Mouse (Mus musculus) kidney, adult 2 months (tissue): ENCODE data around the gene Atxn7l3. TPM values are rescaled to one million over a fixed set of nuclear protein-coding genes. Genes with fewer than 3 reads are reported as not detected.

Experiments used
- DNase-seq: peaks from one replicate; pipeline ENCODE4 v3.0.0; 2021
- H3K27ac ChIP-seq: fragments of 200-500 bp; 2 replicates; pipeline ENCODE4 v1.5.1; 2012; ENCODE audit warnings: low read depth, low read length, control low read depth, inconsistent platforms; ENCODE audit not compliant: insufficient read depth
- H3K27me3 ChIP-seq: fragments of 200-500 bp; replicated peaks from 2 replicates; pipeline ENCODE4 v1.6.1; 2012; ENCODE audit warnings: mild to moderate bottlenecking, moderate library complexity, low read length, inconsistent platforms; ENCODE audit not compliant: control insufficient read depth, insufficient read depth
- H3K36me3 ChIP-seq: fragments of 200-500 bp; 2 replicates; pipeline ENCODE4 v1.6.1; 2012; ENCODE audit warnings: mild to moderate bottlenecking, moderate library complexity, low read length, inconsistent platforms; ENCODE audit not compliant: control insufficient read depth, insufficient read depth
- H3K4me1 ChIP-seq: fragments of 200-500 bp; 2 replicates; pipeline ENCODE4 v1.6.1; 2011; ENCODE audit warnings: low read length; ENCODE audit not compliant: control insufficient read depth, insufficient read depth
- H3K4me3 ChIP-seq: fragments of 200-500 bp; 2 replicates; pipeline ENCODE4 v1.5.1; 2011; ENCODE audit warnings: mild to moderate bottlenecking, low read depth, low read length, control low read depth; ENCODE audit not compliant: insufficient read depth
- CTCF ChIP-seq: fragments of 200-500 bp; conservative IDR thresholded peaks from 2 replicates; pipeline ENCODE4 v1.5.1; 2011; ENCODE audit warnings: low read depth, mild to moderate bottlenecking, control low read depth, low read length, moderate library complexity, mixed read lengths; ENCODE audit not compliant: insufficient read depth, insufficient read length
- POLR2A ChIP-seq: fragments of 200-500 bp; IDR thresholded peaks from one replicate; pipeline ENCODE4 v1.6.1; 2011; ENCODE audit warnings: low read depth, low read length, control low read depth
- WGBS: fragments of 180-500 bp; shearing (Covaris S2); methylation state at CpG from one replicate; pipeline ENCODE4 v1.1.7; 2018; 5-methylcytosine and 5-hydroxymethylcytosine counted together
- polyA plus RNA-seq: library from polyadenylated mRNA; depleted of rRNA; stranded (reverse); fragments of >200 nt; gene quantifications from 2 replicates; pipeline ENCODE4 v1.2.3, GENCODE M21; 2012

The Atxn7l3 gene
- polyA plus RNA-seq, 1 experiment = 28.0 TPM

DNA sequence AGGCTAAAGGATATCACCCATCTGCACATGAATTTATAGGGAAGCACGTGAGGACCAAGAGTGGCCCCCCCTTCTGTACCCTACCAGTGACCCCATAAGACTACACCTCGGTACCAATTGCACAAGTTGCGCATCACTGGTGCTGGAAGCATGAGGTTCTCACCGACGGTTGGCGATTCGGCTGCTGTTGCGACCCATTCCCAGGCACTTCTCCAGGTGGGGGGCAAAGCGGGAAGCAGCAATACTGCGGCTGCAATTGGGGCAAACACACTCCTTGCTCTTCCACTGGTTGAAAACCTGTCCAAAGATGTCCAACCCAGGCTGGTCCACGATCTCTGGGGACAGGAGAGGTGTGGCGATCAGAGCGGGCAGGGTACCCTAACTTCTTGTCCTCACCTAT lies 2.5 kb downstream of the Atxn7l3 start:
- Histone ChIP-seq H3K4me3 (no peak overlapping the region), H3K27ac (no peak overlapping the region), H3K36me3 (no peaks in the 10 kb centered on the region; the same call in 1 of the 2 replicates), H3K4me1 (peaks cover 3% of the 10 kb centered on the region; the same call in 1 of the 2 replicates), H3K27me3 (no peaks in the 10 kb centered on the region)
- 92% methylated on average over 13 of the region's 13 CpGs for WGBS
- TF ChIP-seq CTCF (no peak), POLR2A (no peak)
- DNase-seq = no peak

GRCm38 (mm10) chr11:102291051-102291535 lies 5.3 kb downstream of the Atxn7l3 start:
- Histone ChIP-seq H3K36me3 (no peaks in the 10 kb centered on the region; the same call in 1 of the 2 replicates), H3K27ac (no peak overlapping the region), H3K4me3 (no peak overlapping the region), H3K27me3 (no peaks in the 10 kb centered on the region), H3K4me1 (peaks cover 3% of the 10 kb centered on the region; the same call in 1 of the 2 replicates)
- TF ChIP-seq CTCF (no peak), POLR2A (no peak)
- no peak for DNase-seq
- WGBS = 80% methylated on average over 11 of the region's 11 CpGs

- H3K36me3 ChIP-seq = no peaks in the 10 kb centered on the region; the same call in 1 of the 2 replicates
- H3K4me3 ChIP-seq = no peak overlapping the region
- WGBS = 59% methylated on average over 4 of the region's 4 CpGs
- peak; percentile 21 for DNase-seq
- H3K27me3 ChIP-seq = no peaks in the 10 kb centered on the region
- H3K27ac ChIP-seq = no peak overlapping the region
- H3K4me1 ChIP-seq = peaks cover 7% of the 10 kb centered on the region
- TF ChIP-seq POLR2A (no peak), CTCF (no peak)
These were observed 6.3 kb downstream of the Atxn7l3 start for GRCm38 (mm10) chr11:102290141-102290540.

GRCm38 (mm10) chr11:102289511-102290100 lies 6.8 kb downstream of the Atxn7l3 start:
- Histone ChIP-seq H3K4me1 (peaks cover 7% of the 10 kb centered on the region), H3K27ac (no peak overlapping the region), H3K4me3 (no peak overlapping the region), H3K27me3 (no peaks in the 10 kb centered on the region), H3K36me3 (no peaks in the 10 kb centered on the region; the same call in 1 of the 2 replicates)
- WGBS = 47% methylated on average over 6 of the region's 6 CpGs
- no peak for TF ChIP-seq POLR2A
- TF ChIP-seq CTCF = no peak
- no peak for DNase-seq

- no peak for DNase-seq
These were observed 7.5 kb downstream of the Atxn7l3 start for GRCm38 (mm10) chr11:102288913-102289312.

GRCm38 (mm10) chr11:102288027-102288804 lies 8.2 kb downstream of the Atxn7l3 start:
- Histone ChIP-seq H3K4me3 (no peak overlapping the region), H3K4me1 (peaks cover 7% of the 10 kb centered on the region), H3K27ac (no peak overlapping the region), H3K27me3 (no peaks in the 10 kb centered on the region), H3K36me3 (no peaks in the 10 kb centered on the region; the same call in 1 of the 2 replicates)
- DNase-seq = no peak
- 84% methylated on average over 8 of the region's 8 CpGs for WGBS
- TF ChIP-seq POLR2A (no peak), CTCF (no peak)

More at GRCm38 (mm10) chr11:102288913-102289312, 7.5 kb downstream of the Atxn7l3 start:
- Histone ChIP-seq H3K4me1 (peaks cover 7% of the 10 kb centered on the region), H3K27ac (no peak overlapping the region), H3K36me3 (no peaks in the 10 kb centered on the region; the same call in 1 of the 2 replicates), H3K27me3 (no peaks in the 10 kb centered on the region), H3K4me3 (no peak overlapping the region)
- TF ChIP-seq CTCF (no peak), POLR2A (no peak)
- WGBS = 75% methylated on average over 2 of the region's 2 CpGs

- 92% methylated on average over 8 of the region's 8 CpGs for WGBS
- no peak overlapping the region for H3K27ac ChIP-seq
- H3K4me1 ChIP-seq = peaks cover 7% of the 10 kb centered on the region
- no peaks in the 10 kb centered on the region; the same call in 1 of the 2 replicates for H3K36me3 ChIP-seq
- H3K4me3 ChIP-seq = no peak overlapping the region
- no peak for TF ChIP-seq CTCF
- TF ChIP-seq POLR2A = no peak
- H3K27me3 ChIP-seq = no peaks in the 10 kb centered on the region
- no peak for DNase-seq
These were observed 8.9 kb downstream of the Atxn7l3 start for GRCm38 (mm10) chr11:102287485-102287884.
